Mouse (Mus musculus) forebrain, postnatal 0 days (tissue): ENCODE data around the gene Hist2h3c1. TPM values are rescaled to one million over a fixed set of nuclear protein-coding genes. Genes with fewer than 3 reads are reported as not detected.

ENCODE experiments used
- ATAC-seq: fragments of 200-750 bp; cut with Nextera tagmentation; 2 replicates; pipeline ENCODE4 v1.8.0; 2017; ENCODE audit warnings: mild to moderate bottlenecking, moderate library complexity
- DNase-seq: peaks from one replicate; pipeline ENCODE4 v3.0.0-alpha.2; 2015
- H3K27ac ChIP-seq: fragments of 300-500 bp; sonication (generic); 2 replicates; pipeline ENCODE4 v1.5.1; 2014; ENCODE audit warnings: low read depth, mild to moderate bottlenecking, antibody characterized with exemption, low read length, moderate library complexity, mixed read lengths
- H3K27me3 ChIP-seq: fragments of 300-500 bp; sonication (generic); 2 replicates; pipeline ENCODE4 v1.6.1; 2014; ENCODE audit warnings: mild to moderate bottlenecking, low read length, mixed read lengths; ENCODE audit not compliant: insufficient read depth
- H3K36me3 ChIP-seq: fragments of 300-500 bp; sonication (generic); 2 replicates; pipeline ENCODE4 v1.6.1; 2014; ENCODE audit warnings: mild to moderate bottlenecking, moderate library complexity; ENCODE audit not compliant: insufficient read depth
- H3K4me1 ChIP-seq: fragments of 300-500 bp; sonication (generic); 2 replicates; pipeline ENCODE4 v1.6.1; 2014; ENCODE audit warnings: antibody characterized with exemption; ENCODE audit not compliant: insufficient read depth
- H3K4me2 ChIP-seq: fragments of 300-500 bp; sonication (generic); 2 replicates; pipeline ENCODE4 v1.6.1; 2014; ENCODE audit warnings: low read depth, mild to moderate bottlenecking, moderate library complexity
- H3K4me3 ChIP-seq: fragments of 300-500 bp; sonication (generic); 2 replicates; pipeline ENCODE4 v1.5.1; 2014; ENCODE audit warnings: low read depth, low read length, mixed read lengths
- H3K9ac ChIP-seq: fragments of 300-500 bp; sonication (generic); 2 replicates; pipeline ENCODE4 v1.6.1; 2014; ENCODE audit warnings: mild to moderate bottlenecking
- H3K9me3 ChIP-seq: fragments of 300-500 bp; sonication (generic); 2 replicates; pipeline ENCODE4 v1.6.1; 2016; ENCODE audit warnings: low read length
- CTCF ChIP-seq: sonication (generic); IDR thresholded peaks from 2 replicates; pipeline ENCODE4 v1.5.1; 2016; ENCODE audit warnings: antibody characterized with exemption, control low read depth, low read depth
- WGBS: fragments of 180-500 bp; shearing (Covaris S2); extraction: QIAGEN DNeasy Blood & Tissue Kit; methylation state at CpG from one replicate; pipeline ENCODE4 v1.1.7; 2014; 5-methylcytosine and 5-hydroxymethylcytosine counted together
- microRNA-seq, 2 experiments: library from miRNA; unstranded; fragments of <30 nt; microRNA quantifications; one replicate each; pipeline ENCODE4; 2016
- polyA plus RNA-seq: library from polyadenylated mRNA; unstranded; fragments of >200 nt; fragmentation: Nextera tagmentation; extraction: Ambion mirVana; gene quantifications from 2 replicates; pipeline ENCODE4 v1.2.1, GENCODE M21; 2015
- total RNA-seq: library from RNA; depleted of rRNA; stranded (reverse); fragments of >200 nt; gene quantifications from 2 replicates; pipeline ENCODE4 v1.2.3, GENCODE M21; 2014; rRNA removed

Hist2h3c1 gene
- total and polyA plus RNA-seq, 2 experiments from 2014 or later, result not detected

DNA sequence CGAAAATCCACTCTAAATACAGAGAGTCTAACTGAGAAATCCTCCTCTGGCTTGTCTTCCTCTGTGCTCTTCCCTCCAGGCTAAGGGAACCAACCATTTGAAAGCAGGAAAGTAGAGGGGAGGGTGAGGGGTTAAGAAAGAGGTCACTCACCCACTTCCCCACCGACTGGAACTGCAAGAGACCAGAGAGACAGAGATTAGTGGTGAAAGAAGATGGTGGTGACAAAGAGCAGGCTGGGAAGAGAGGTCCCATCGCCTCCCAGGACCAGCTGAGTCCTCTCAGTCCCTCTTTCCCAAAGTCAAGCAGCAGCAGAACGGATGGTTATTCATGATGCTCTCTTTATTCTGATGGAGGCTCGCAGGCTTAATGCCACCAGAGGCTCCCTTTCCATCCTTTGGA lies 46.9 kb downstream of the Hist2h3c1 start:
- ATAC-seq, result no peak
- H3K36me3 ChIP-seq, result no peaks in the 10 kb centered on the region
- WGBS, result 47% methylated on average over 5 of the region's 5 CpGs
- no peak overlapping the region for H3K4me3 ChIP-seq
- no peaks in the 10 kb centered on the region for H3K4me1 ChIP-seq
- no peak overlapping the region for H3K27ac ChIP-seq
- no peaks in the 10 kb centered on the region for H3K9me3 ChIP-seq
- no peak for DNase-seq
- TF ChIP-seq CTCF, result no peak
- no peak overlapping the region for H3K9ac ChIP-seq
- H3K27me3 ChIP-seq, result no peaks in the 10 kb centered on the region
- no peak overlapping the region for H3K4me2 ChIP-seq

DNA sequence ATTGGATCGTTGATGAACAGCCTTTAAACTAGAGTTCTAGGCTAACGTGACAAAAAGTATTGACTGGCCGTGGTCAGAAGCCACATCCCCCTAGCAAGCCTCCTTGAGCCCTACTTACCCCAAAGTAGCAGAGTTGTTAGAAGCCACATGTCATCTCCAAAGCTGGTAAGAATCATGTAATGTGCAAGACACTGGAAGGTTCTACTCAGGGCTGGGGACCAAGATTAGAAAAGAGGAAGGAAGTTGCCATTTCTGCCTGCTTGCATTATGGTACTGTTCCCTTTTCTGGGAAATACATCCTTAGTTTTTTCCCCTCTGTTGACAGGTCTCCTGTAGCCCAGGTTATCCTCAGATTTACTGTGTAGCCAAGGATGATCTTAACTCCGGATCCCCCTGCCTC lies 47.3 kb downstream of the Hist2h3c1 start, which contains the start of gene Fcgr1:
Fcgr1 (minus strand) TSS at position 183 of the 400 bp plus-strand sequence.
- no peak for ATAC-seq
- H3K4me3 ChIP-seq, result no peak within 1 kb of the TSS
- H3K36me3 ChIP-seq, result no peaks in the 10 kb centered on the region

More for the DNA sequence above, 47.3 kb downstream of the Hist2h3c1 start, which contains the start of gene Fcgr1:
- no peak within 1 kb of the TSS for H3K27ac ChIP-seq
- 73% methylated on average over 4 of the region's 4 CpGs for WGBS
- no peaks in the 10 kb centered on the region for H3K27me3 ChIP-seq
- no peaks in the 10 kb centered on the region for H3K4me1 ChIP-seq
- TF ChIP-seq CTCF, result no peak
- no peaks in the 10 kb centered on the region for H3K9me3 ChIP-seq
- H3K4me2 ChIP-seq, result no peak within 1 kb of the TSS
- no peak within 1 kb of the TSS for H3K9ac ChIP-seq
- no peak for DNase-seq

Small RNA genes within 50 kb of the gene (microRNA-seq; reads per million reads assigned to microRNA genes)
- gene Gm44492, result 0 reads per million in 2 experiments
- gene Gm47311, result 0 reads per million in 2 experiments
- gene Gm47313, result 0 reads per million in 2 experiments

Other genes with a start within 250 kb of the Hist2h3c1 start
- 59.5 and 60.5 TPM in 2 replicates for gene Vps45, start 188.2 kb upstream of the Hist2h3c1 start, total RNA-seq
- gene Vps45, start 188.2 kb upstream of the Hist2h3c1 start, polyA plus RNA-seq, result 65.1 and 68.3 TPM in 2 replicates
- gene Otud7b, start 142.2 kb upstream of the Hist2h3c1 start, total RNA-seq, result 6.2 and 13.5 TPM in 2 replicates
- 5.7 and 8.8 TPM in 2 replicates for gene Otud7b, start 142.2 kb upstream of the Hist2h3c1 start, polyA plus RNA-seq
- 9.5 and 14.6 TPM in 2 replicates for gene Mtmr11, start 84.7 kb upstream of the Hist2h3c1 start, total RNA-seq
- gene Mtmr11, start 84.7 kb upstream of the Hist2h3c1 start, polyA plus RNA-seq, result 7.8 and 8.4 TPM in 2 replicates
- gene Sf3b4, start 74.4 kb upstream of the Hist2h3c1 start, total RNA-seq, result 41.9 and 66.5 TPM in 2 replicates
- gene Sf3b4, start 74.4 kb upstream of the Hist2h3c1 start, polyA plus RNA-seq, result 169 and 172 TPM in 2 replicates
- 82.6 and 112 TPM in 2 replicates for gene Sv2a, start 65.5 kb upstream of the Hist2h3c1 start, total RNA-seq
- gene Sv2a, start 65.5 kb upstream of the Hist2h3c1 start, polyA plus RNA-seq, result 106 and 124 TPM in 2 replicates
- 31.4 and 40.2 TPM in 2 replicates for gene Bola1, start 27.0 kb upstream of the Hist2h3c1 start, total RNA-seq
- gene Bola1, start 27.0 kb upstream of the Hist2h3c1 start, polyA plus RNA-seq, result 67.7 and 75.8 TPM in 2 replicates
- gene Hist2h2ab, start 26.8 kb upstream of the Hist2h3c1 start, total RNA-seq, result 166 and 395 TPM in 2 replicates
- gene Hist2h2ab, start 26.8 kb upstream of the Hist2h3c1 start, polyA plus RNA-seq, result 1.2 TPM in 1 of 2 replicates, not detected in the other
- 471 and 484 TPM in 2 replicates for gene Hist2h2ac, start 25.8 kb upstream of the Hist2h3c1 start, total RNA-seq
- gene Hist2h2ac, start 25.8 kb upstream of the Hist2h3c1 start, polyA plus RNA-seq, result 1.9 and 2.2 TPM in 2 replicates
- gene Hist2h2be, start 25.6 kb upstream of the Hist2h3c1 start, total RNA-seq, result 9.0 and 12.2 TPM in 2 replicates
- 3.6 and 3.9 TPM in 2 replicates for gene Hist2h2be, start 25.6 kb upstream of the Hist2h3c1 start, polyA plus RNA-seq
- 52.3 and 90.8 TPM in 2 replicates for gene Hist2h3c2, start 7.6 kb upstream of the Hist2h3c1 start, total RNA-seq
- 0.84 and 1.3 TPM in 2 replicates for gene Hist2h3c2, start 7.6 kb upstream of the Hist2h3c1 start, polyA plus RNA-seq
- 858 and 1,027 TPM in 2 replicates for gene Hist2h2aa2, start 6.4 kb upstream of the Hist2h3c1 start, total RNA-seq
- 32.7 and 59.8 TPM in 2 replicates for gene Hist2h2aa2, start 6.4 kb upstream of the Hist2h3c1 start, polyA plus RNA-seq
- 906 and 1,412 TPM in 2 replicates for gene Hist2h2aa1, start 1.2 kb upstream of the Hist2h3c1 start, total RNA-seq
- gene Hist2h2aa1, start 1.2 kb upstream of the Hist2h3c1 start, polyA plus RNA-seq, result 14.2 and 23.3 TPM in 2 replicates
- 52.8 and 60.5 TPM in 2 replicates for gene Hist2h4, start 16.6 kb downstream of the Hist2h3c1 start, total RNA-seq
- 3.5 and 5.1 TPM in 2 replicates for gene Hist2h4, start 16.6 kb downstream of the Hist2h3c1 start, polyA plus RNA-seq
- gene Hist2h3b, start 22.0 kb downstream of the Hist2h3c1 start, total RNA-seq, result 400 and 545 TPM in 2 replicates
- gene Hist2h3b, start 22.0 kb downstream of the Hist2h3c1 start, polyA plus RNA-seq, result 9.4 and 9.7 TPM in 2 replicates
- 181 and 278 TPM in 2 replicates for gene Hist2h2bb, start 23.1 kb downstream of the Hist2h3c1 start, total RNA-seq
- gene Hist2h2bb, start 23.1 kb downstream of the Hist2h3c1 start, polyA plus RNA-seq, result 0.62 and 1.4 TPM in 2 replicates
- gene Fcgr1, start 47.3 kb downstream of the Hist2h3c1 start, total RNA-seq, result 1.7 and 5.7 TPM in 2 replicates
- 1.5 and 2.4 TPM in 2 replicates for gene Fcgr1, start 47.3 kb downstream of the Hist2h3c1 start, polyA plus RNA-seq
- not detected in 2 replicates for gene BC107364, start 205.6 kb downstream of the Hist2h3c1 start, total RNA-seq
- gene BC107364, start 205.6 kb downstream of the Hist2h3c1 start, polyA plus RNA-seq, result not detected in 2 replicates